Mouse (Mus musculus) lung, adult 2 months (tissue): ENCODE measurements around the gene Myl9.

ENCODE experiments used
- CTCF ChIP-seq: fragments of 200-500 bp; IDR thresholded peaks from 2 replicates; pipeline ENCODE4 v1.5.1; 2011; ENCODE audit warnings: mild to moderate bottlenecking, low read length, control low read depth; ENCODE audit not compliant: insufficient read depth
- POLR2A ChIP-seq: fragments of 200-500 bp; IDR thresholded peaks from 2 replicates; pipeline ENCODE4 v1.6.1; 2011; ENCODE audit warnings: low read depth, mild to moderate bottlenecking, control low read depth, low read length, borderline replicate concordance; ENCODE audit errors: extremely low read depth

DNA sequence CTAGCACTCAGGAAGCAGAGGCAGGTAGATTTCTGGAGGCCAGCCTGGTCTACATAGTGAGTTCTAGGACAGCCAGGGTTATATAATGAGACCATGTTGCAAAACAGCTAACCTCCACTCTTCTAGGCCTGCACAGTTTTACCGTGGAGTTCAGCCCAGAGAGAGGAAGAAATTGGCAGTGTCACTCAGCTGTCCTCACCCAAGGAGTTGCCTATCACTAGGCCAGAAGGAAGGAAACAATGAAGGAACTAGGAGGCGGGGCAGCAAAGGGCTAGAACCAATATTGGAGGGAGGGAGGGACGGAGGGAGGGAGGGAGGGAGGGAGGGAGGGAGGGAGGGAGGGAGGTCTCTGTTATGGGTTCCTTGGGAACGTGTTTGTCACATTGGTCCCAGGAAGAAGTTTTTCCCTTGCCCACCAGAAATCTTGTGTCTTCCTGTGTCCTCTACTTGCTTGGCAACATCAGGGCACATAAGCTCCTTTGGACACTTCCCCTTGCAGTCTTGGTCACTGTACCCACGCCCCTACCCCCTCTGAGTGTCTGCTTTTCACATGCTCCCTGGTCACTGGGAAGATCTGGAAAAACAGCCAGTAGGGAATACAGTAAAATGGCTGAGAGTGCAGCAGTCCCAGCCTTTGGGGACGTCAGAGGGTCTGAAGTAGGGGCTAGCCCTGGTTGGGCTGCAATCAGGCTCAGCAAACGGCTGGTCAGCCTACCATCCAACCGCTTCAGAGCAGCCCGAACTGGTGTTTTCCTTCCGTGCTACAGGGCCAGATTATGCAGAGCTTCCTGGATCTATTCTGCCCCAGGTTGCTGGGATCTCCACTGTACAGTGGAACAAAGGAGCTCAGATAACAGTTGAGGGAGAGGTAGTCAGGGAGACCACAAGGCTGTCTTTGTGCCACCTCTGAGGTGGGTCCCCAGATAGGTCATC, 45.4 kb upstream of the Myl9 start:
- TF ChIP-seq CTCF = no peak
- TF ChIP-seq POLR2A = no peak
